Mouse (Mus musculus) cerebellum, adult 2 months (tissue): ENCODE measurements around the gene Cntnap2. TPM values are rescaled to one million over a fixed set of nuclear protein-coding genes. Genes with fewer than 3 reads are reported as not detected.

Source experiments
- DNase-seq, 2 experiments: peaks; one replicate each; pipeline ENCODE4 v3.0.0; 2021
- H3K27ac ChIP-seq: fragments of 200-500 bp; 2 replicates; pipeline ENCODE4 v1.5.1; 2012; ENCODE audit warnings: low read length, control low read depth, inconsistent platforms; ENCODE audit not compliant: insufficient read depth
- H3K27me3 ChIP-seq: fragments of 200-500 bp; 2 replicates; pipeline ENCODE4 v1.6.1; 2012; ENCODE audit warnings: inconsistent platforms, mild to moderate bottlenecking, low read length, moderate library complexity; ENCODE audit not compliant: control insufficient read depth, insufficient read depth
- H3K4me1 ChIP-seq: fragments of 200-500 bp; 2 replicates; pipeline ENCODE4 v1.6.1; 2011; ENCODE audit warnings: low read length; ENCODE audit not compliant: control insufficient read depth, insufficient read depth
- H3K4me3 ChIP-seq: fragments of 200-500 bp; replicated peaks from 2 replicates; pipeline ENCODE3; 2011; ENCODE audit warnings: mild to moderate bottlenecking, low read depth, low read length, control low read depth; ENCODE audit not compliant: insufficient read depth
- CTCF ChIP-seq: fragments of 200-500 bp; IDR thresholded peaks from 2 replicates; pipeline ENCODE4 v1.5.1; 2011; ENCODE audit warnings: low read depth, mild to moderate bottlenecking, control low read depth, low read length, moderate library complexity, borderline replicate concordance; ENCODE audit not compliant: insufficient read depth
- POLR2A ChIP-seq: fragments of 200-500 bp; IDR thresholded peaks from 2 replicates; pipeline ENCODE4 v1.6.1; 2011; ENCODE audit warnings: low read length, control low read depth, borderline replicate concordance; ENCODE audit not compliant: insufficient read depth
- WGBS: fragments of 180-500 bp; shearing (Covaris S2); methylation state at CpG from one replicate; pipeline ENCODE4 v1.1.7; 2018; 5-methylcytosine and 5-hydroxymethylcytosine counted together
- polyA plus RNA-seq: library from polyadenylated mRNA; depleted of rRNA; stranded (reverse); fragments of >200 nt; gene quantifications from 2 replicates; pipeline ENCODE4 v1.2.3, GENCODE M21; 2012; rRNA removed

Cntnap2 gene
- polyA plus RNA-seq: 28.5 and 32.4 TPM in 2 replicates

DNA sequence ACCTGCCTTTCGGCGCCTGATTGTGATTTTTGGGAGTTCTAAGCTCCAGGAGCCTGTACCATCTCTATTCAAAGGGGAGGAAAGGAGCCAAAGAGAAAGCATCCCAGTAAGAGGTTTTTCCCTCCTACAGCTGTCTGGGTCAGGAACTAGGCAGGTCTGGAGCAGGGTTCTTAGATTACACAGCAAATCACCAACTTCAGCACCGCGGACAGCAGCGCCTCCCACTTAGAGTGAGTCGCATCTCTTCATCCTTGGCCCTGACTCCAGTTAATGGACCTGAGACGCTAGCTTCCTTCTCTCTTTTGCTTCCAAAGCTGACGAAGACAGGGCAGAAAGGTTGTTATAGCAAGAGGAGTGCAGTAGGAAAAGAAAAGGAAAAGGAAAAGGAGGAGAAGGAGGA, at the start of gene Cntnap2:
TSS of gene Cntnap2 (plus strand) at position 267 of the 400 bp plus-strand sequence.
- DNase-seq: peak; percentile 61 to 64
- peak within 1 kb of the TSS; percentile 78 for H3K4me3 ChIP-seq
- no peaks in the 10 kb centered on the region; the same call in 1 of the 2 replicates for H3K4me1 ChIP-seq
- 4% methylated on average over 8 of the region's 8 CpGs for WGBS
- TF ChIP-seq POLR2A (no peak), CTCF (peak; percentile 4; the same call in 1 of the 2 replicates)
- H3K27ac ChIP-seq: peak within 1 kb of the TSS; percentile 96
- no peaks in the 10 kb centered on the region for H3K27me3 ChIP-seq

DNA sequence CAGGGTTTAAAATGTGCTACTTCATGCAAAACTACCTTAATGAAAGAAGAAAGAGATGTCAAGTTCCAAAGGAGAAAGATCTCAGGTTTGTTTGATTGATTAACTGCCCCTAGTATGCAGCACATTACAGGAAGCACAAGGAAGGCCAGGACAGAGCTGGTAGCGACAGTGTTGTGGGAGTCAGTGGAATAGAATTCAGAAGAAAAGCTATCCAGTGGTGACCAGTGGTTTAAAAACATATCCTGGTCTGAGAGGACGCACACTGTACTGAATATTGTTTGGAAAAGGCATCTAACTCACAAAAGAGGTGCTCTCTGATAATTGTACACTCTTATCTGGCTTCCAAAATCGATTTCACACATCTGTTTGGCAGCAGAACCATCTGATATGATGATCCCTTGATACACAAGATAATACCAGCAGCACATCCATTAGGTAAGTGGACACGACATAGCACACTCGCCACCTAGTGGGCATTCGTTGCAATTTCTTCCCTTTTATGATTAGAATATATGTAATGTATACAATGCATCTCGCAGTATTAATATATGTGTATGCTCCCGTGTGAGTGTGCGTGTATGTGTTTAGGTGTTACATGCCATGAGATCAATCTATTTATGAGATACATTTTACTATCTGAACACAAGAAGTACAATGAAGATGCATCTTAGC, 33.0 kb upstream of the Cntnap2 start:
- peak; percentile 39 to 42 for DNase-seq

DNA sequence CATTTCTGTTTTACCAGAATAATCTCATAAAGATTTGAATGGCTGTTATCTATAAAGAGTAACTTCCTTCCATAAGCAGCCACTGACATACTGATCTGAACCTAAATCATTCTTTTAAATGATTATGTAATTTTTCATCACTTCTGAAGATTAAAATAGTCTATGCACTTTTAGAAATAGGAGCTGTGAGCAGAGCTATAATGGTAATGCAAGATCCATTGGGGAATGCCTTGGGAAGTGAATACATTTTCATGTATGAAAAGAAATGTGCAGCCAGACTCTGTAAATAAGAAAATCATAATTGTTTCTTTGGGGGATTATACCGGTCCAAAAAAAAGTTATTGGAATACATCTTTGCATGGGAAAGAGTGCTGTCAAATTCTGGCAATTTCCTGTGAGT, 19.7 kb upstream of the Cntnap2 start:
- Histone ChIP-seq H3K4me1 (no peaks in the 10 kb centered on the region), H3K27me3 (no peaks in the 10 kb centered on the region), H3K4me3 (no peak overlapping the region), H3K27ac (no peak overlapping the region)
- TF ChIP-seq CTCF: no peak
- no peak for TF ChIP-seq POLR2A
- no peak for DNase-seq
- 75% methylated on average over 1 of the region's 1 CpGs for WGBS

More for the DNA sequence above, 33.0 kb upstream of the Cntnap2 start:
- Histone ChIP-seq H3K27me3 (no peaks in the 10 kb centered on the region), H3K4me3 (no peak overlapping the region), H3K4me1 (no peaks in the 10 kb centered on the region; the same call in 1 of the 2 replicates), H3K27ac (no peak overlapping the region)
- no peak for TF ChIP-seq POLR2A
- TF ChIP-seq CTCF: peak; percentile 69
- WGBS: 23% methylated on average over 9 of the region's 9 CpGs

DNA sequence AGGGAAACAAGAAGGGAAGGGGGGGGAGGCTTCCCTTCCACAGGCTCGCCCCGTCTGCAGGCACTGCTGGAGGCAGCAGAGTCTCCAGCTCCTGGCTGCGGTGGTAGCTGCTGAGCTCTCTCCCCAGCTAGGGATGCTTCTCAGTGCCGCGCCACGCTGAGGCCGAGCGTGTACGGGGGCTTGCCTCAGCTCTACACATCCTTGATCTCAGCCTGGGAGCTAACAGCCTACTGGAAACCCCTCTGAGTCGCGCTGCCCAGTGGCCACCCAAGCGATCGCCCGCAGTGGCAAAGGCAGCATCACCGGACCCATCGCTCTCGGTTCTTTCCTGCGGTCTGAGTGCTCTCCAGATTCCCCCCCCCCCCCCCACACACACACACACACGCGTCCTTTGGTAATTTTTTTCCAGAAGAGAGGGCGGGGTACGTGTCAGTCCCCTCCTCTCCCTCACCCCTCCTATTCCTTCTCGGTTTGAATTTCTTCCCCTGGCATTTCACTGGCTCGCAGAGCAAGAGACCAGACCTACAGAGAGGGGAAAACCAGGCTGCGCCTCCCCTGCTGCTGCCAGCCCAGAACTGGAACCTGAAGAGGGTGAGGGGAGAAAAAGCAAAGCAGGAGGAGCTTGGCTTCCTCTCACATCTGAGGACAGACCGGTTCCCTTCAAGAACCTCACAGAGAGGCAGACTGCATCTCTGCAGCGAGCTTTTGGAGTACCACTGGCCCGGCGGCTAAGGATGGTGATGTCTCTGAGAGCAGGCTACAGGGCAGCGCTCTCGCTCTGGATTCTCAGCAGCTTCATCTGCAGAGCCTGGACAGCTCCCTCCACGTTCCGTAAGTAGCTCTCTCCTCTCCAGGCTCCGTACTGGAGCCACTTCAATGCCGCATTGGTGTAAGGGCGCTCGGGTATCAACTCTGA, 657 bp downstream of the Cntnap2 start:
- no peak for TF ChIP-seq CTCF
- TF ChIP-seq POLR2A: peak; percentile 72; the same call in 1 of the 2 replicates
- H3K4me3 ChIP-seq: peak overlapping the region; percentile 78
- WGBS: under 1% methylated on average over 37 of the region's 37 CpGs
- peak overlapping the region; percentile 96 for H3K27ac ChIP-seq
- H3K27me3 ChIP-seq: no peaks in the 10 kb centered on the region
- peak; percentile 86 for DNase-seq
- no peaks in the 10 kb centered on the region; the same call in 1 of the 2 replicates for H3K4me1 ChIP-seq

DNA sequence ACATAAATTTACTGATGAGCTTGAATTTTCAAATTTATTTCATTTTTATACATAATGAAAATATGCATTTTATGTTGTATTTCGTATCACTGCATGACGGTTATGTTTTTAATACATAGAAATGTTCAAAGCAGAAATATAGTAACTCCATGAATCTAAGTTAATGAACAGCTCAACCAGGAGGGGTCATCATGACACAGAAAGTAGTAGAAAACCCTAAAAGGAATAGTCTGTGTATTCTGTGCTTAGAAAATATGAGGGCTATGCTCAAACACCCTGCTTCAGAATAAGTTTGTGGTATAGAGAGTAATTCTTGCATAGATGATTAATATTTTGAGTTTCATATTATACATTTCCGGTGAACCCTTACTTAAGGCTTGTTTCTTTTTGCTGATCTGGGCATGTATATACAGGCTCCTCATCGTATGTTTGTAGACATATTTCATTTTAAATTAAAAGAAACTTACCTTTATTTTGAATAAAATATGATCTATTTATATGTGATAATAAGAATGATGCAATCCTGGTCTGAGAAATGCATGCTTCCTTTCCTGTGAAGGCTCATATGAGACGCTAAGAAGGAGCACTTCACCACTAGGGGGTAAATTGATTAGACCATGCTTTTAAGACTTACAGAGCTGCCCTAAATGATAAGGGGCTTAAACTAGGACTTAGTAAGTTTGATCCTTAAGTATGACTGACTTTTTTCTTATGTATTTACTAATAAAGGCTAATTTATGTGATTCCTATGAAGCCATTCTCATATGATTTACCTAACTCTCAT, 3.2 kb downstream of the Cntnap2 start:
- WGBS: 52% methylated on average over 5 of the region's 5 CpGs
- TF ChIP-seq CTCF: no peak
- no peak for TF ChIP-seq POLR2A
- Histone ChIP-seq H3K27me3 (no peaks in the 10 kb centered on the region), H3K27ac (no peak overlapping the region), H3K4me3 (peak overlapping the region; percentile 53), H3K4me1 (no peaks in the 10 kb centered on the region; the same call in 1 of the 2 replicates)
- peak in 1 of 2 experiments; percentile 34 for DNase-seq

DNA sequence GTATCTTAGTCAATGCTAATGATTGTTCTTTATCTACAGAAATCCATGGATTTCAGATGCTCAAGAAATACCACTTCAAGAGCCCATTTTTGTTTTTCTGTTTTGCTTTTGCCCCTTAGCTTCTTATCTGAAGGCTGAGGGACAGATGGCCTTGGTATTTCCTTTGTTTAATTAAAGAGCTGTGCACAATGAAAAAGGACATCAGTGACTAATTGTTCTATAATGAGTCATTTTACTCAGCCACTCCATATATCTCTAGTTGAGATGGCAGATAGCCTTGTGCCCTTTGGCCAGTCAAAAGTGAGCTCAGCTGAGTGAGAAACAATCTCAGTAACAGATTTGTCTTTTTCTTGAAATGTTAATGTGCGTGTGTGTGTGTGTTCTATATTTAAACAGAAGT, 29.1 kb downstream of the Cntnap2 start:
- Histone ChIP-seq H3K27me3 (no peaks in the 10 kb centered on the region), H3K4me3 (no peak overlapping the region), H3K27ac (no peak overlapping the region), H3K4me1 (no peaks in the 10 kb centered on the region; the same call in 1 of the 2 replicates)
- 52% methylated on average over 1 of the region's 1 CpGs for WGBS
- TF ChIP-seq CTCF: no peak
- TF ChIP-seq POLR2A: no peak
- peak in 1 of 2 experiments; percentile 62 for DNase-seq

DNA sequence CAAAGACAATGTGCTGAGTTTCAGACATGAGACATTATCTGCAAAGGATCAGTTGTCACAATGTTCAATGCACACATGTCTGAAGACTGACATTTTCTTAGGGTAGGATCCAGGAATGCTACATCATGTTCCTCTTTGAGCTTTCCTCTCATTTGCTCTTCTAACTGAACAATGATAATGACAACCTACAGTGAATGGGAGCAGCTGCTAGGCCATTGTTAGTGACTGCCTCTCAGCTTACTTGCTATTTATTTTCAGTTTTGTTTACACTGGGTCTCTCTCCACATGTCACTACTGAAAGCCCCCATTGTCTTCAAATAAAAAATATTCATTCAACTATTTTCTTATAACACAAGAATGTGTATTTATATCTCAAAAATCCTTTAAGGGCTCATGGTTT, 54.5 kb downstream of the Cntnap2 start:
- Histone ChIP-seq H3K27me3 (no peaks in the 10 kb centered on the region), H3K27ac (no peak overlapping the region), H3K4me3 (no peak overlapping the region), H3K4me1 (no peaks in the 10 kb centered on the region)
- DNase-seq: no peak
- TF ChIP-seq CTCF (no peak), POLR2A (no peak)
